Mouse (Mus musculus): ENCODE results near the gene Gabpb1. TPM values are rescaled to one million over a fixed set of nuclear protein-coding genes. Genes with fewer than 3 reads are reported as not detected.

Gene Gabpb1
- total RNA-seq (2022) = 10 to 100 TPM in 3 of 4 experiments, 1 to 10 TPM in 1; 9.6 to 17.7 (median 14.0) TPM

GRCm38 (mm10) chr2:126676122-126676515, at the start of gene Gabpb1:
Gene Gabpb1 (minus strand): TSS chr2:126676337.
- DNase-seq (ENCODE audit: low spot score) = no peak

DNA sequence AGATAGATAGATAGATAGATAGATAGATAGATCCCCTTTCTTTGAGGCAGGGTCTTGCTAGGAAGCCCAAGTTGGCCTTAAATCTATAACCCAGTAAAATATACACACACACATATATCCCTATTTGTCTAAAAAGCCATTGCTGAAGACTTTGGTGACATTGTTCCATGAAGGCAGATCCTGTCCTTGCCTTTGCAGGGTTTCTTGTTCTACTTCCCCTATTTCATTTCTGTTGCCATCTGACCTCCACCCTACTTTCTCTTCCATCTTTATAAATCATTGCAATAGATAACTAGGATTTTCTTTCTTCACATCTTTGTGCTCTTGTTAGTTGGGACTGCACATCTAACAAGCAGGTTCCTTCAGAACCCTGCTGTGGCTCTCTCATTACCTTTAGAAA, 36.8 kb upstream of the Gabpb1 start:
- no peak for DNase-seq (ENCODE audit: low spot score)

GRCm38 (mm10) chr2:126712526-126712925, 36.4 kb upstream of the Gabpb1 start:
- no peak for DNase-seq (ENCODE audit: low spot score)

DNA sequence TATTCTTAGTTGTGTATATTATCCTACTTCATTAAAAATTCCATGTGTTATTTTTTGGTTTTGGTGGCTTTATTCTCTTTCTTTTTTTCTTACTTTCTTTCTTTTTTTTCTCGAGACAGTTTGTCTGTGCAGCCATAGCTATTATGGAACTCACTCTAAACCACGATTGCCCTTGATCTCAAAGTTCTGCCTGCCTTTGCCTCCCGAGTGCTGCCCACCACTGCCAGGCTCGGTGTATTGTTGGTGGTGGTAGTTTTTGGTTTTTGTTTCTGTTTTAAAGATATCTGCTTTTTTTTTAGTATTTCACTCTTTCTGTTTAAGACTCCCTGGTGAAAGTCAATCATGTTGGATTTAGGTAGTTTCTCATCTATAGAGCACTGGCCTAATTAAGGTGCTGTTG, 32.2 kb upstream of the Gabpb1 start:
- no peak for DNase-seq (ENCODE audit: low spot score)

- no peak for DNase-seq (ENCODE audit: low spot score)
Measured at GRCm38 (mm10) chr2:126707438-126707779, 31.3 kb upstream of the Gabpb1 start.

DNA sequence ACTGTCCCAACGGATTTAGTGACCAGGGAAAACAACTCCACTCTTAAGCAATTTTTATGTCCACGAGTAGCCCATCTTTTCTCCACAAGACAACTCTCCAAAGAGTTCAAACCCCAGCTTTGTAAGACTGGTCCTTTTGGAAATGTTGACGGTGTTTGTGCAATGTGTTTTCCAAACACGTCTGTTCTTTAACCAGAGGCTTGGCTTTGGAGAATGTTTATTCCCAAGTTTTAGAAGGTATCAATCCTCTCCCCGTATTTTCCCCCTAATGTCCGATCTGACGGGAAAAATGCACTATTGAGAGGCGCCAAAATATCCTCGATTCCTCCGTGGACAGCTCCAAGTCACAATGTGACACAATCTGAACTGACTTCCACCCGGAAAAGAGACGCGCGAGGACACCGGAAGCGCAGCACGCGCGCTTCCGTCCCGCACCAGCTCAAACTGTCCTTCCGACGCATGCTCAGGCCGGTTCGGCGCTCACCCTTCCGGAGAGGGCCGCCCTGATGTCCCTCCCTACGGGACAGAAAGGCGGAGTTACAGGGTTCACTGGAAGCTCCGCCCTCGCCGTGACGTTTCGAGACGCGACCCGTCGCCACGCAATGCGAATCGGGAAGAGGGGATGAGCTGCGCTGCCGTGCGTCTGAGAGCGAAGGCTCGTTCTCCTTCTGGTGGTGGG, 30.8 kb upstream of the Gabpb1 start, which contains the start of gene Usp8:
Usp8 (plus strand) TSS at position 570 of the 679 bp plus-strand sequence.
- peak; percentile 98 for DNase-seq (ENCODE audit: low spot score)

GRCm38 (mm10) chr2:126695285-126695684, 19.1 kb upstream of the Gabpb1 start:
- no peak for DNase-seq (ENCODE audit: low spot score)

DNA sequence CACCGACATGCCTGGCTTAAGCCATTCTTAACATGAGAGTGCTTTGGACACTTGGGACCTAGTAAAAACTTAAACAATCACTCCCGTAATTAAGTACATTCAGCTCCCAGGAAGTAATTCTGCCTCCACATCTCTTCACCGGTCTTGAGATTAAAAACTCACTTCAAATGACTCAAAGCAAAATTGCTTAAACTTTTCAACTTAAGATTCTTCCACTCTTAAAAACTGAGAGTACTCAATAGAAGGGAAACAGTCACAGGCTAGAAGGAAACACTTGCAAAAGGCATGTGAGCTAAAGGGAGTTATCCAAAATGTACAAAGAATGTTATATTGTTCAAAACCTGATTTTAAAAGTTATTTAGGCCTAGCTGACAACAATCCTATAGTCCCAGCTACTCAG, 15.2 kb upstream of the Gabpb1 start:
- no peak for DNase-seq (ENCODE audit: low spot score)

GRCm38 (mm10) chr2:126682937-126683336, 6.8 kb upstream of the Gabpb1 start:
- no peak for DNase-seq (ENCODE audit: low spot score)

DNA sequence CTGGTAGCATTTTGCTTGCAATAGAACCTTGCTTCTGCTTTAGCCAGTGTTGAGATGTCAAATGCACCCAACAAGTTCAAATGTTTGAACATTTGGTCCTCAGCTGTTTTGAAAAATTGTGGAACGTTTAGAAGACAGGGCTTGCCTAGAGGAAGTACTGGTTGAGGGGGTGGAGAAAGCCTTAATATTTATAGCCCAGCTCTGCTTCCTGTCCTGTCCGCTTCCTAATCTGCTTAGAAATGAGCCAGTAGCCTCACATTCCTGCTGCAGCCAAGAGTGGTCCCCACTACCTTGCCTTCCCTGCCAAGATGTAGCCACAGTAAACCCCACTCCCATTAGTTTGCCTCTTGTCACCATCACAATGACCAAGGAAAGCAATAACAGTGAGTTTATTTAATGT, 6.2 kb upstream of the Gabpb1 start:
- DNase-seq (ENCODE audit: low spot score) = peak; percentile 60

DNA sequence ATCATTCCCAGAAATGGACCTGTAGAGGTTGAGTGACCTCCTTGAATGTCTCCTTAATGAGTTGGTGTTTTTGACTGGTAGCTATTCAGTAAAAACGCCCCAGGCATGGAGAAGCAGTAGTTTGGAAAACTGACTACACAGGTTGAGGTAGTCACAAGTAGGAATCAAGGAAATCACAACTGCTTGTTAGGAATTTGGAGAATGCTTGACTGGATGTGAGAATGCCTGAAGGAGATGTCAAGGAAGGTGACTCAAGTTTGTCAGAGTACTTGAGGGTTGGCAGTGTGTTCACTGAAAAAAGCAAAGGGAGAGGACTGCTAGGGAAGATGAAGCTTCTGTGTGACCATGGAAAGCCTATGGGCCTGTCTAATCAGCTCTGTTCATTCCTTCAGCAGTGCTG, 1.2 kb upstream of the Gabpb1 start:
- no peak for DNase-seq (ENCODE audit: low spot score)

DNA sequence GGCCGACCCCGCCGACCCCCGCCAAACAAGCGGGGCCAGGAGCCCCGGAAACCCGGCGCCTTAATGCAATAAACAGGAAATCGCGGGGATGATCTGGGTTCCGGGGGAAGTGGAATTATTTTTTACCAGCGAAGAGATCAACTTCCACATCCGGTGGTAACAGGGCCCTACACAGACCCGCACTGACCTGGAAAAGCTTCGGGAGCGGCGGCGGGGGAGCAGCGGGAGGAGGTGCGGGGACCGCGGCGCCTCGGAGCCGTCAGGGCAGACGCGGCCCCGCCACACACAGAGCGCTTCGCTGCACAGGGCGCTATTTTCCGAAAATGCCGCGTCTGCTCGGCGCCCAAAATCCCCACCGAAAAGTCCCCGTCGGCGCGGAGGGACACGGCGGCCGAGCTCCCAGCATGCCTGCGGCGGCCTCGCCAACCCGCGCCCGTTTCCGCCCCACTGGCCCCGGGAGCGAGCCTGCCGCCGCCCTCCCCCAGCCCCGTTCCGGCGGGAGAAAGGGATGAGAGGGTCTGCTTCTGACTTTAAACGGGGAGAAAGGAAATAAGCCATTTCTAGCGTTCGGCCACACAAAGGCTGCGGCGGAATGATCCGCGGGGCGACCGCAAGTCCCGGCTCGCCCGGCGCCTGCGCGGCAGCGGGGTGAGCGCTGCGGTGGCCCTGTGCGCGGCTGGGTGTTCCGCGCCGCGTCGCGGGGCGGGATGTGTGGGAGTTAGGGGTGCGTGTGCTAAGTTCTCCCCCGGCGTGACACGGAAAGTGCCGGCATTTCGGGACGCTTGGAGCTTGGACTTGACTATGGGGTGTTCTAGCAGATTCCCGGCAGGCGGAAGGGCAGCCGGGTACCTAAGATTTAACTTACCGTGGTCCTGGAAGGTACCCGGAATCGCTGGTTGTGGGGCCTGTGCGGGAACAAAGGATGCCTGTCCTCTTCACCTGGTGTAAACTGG, 692 bp downstream of the Gabpb1 start:
- DNase-seq (ENCODE audit: low spot score) = peak; percentile 91

DNA sequence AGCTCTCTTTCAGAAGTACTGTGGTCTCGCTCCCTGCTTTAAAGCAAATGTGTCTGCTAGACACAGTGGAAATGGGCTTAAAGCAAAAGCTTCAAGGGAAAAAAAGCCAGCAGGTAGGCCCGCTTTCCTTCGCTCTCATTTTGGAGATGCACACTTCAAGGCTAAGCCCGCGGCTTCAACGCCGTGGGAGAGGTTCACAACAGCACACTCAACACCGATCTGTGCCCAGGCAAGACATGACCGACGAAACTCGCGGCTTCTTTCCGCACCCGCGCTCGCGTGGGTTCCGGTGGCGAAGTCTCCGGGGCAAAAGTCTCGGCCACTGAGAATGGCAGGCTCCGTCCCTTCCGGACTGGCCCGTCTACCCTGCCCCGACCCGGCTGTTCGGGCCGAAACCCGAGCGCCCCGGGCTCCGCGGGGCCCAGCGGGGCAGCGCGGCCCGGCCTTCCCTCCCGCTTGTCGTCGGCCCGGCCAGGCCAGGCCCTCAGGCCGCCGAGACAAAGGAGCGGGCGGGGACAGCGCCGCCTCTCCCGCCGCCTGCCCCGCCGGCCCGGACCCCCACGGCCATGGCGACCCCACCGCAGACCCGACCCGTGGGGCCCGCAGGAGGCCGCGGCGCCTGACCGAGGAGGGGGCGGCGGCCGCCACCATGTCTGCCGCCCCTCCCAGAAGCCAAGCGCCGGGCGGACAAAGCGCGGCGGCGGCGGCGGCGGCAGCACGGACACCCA, 1.5 kb downstream of the Gabpb1 start:
- DNase-seq (ENCODE audit: low spot score) = no peak

GRCm38 (mm10) chr2:126673317-126674242, 2.6 kb downstream of the Gabpb1 start:
- DNase-seq (ENCODE audit: low spot score) = no peak

GRCm38 (mm10) chr2:126668621-126669252, 7.4 kb downstream of the Gabpb1 start:
- no peak for DNase-seq (ENCODE audit: low spot score)

DNA sequence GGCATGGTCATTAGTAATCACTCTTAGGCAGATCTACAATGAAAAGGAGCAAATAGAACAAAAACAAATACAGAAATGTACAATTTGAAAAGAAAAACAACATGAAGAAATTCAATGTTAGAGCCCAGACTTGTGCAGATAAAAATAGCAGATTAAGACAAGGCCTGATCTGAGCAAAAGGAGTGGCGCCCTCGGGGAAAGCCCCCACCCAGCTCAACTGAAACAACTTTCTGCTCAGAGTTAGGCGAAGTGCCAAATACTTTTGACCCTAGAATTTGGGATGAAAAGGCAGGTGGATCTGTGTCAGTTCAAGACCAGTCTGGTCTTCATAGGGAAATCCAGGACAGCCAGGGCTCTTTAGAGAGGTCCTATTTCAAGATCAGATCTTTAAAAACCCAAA, 10.2 kb downstream of the Gabpb1 start:
- DNase-seq (ENCODE audit: low spot score) = no peak

DNA sequence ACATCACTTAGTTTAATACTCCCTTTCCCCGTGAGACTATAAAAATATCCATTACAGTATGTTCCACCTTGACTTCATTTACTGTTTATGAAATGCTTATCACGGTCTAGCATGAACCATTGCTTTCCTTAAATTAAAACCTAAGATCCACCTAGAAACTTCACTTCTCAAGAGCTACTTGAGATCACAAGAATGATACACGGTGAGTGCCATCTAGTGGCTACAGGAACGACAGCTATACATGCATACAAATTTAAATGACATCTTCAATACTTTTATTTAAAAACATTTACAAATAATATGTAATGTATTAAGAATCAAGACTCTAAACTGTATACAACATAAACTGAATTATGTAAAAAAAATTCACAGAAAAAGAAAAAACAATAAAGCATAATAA, 12.7 kb downstream of the Gabpb1 start:
- DNase-seq (ENCODE audit: low spot score) = no peak

- no peak for DNase-seq (ENCODE audit: low spot score)
Measured at GRCm38 (mm10) chr2:126652929-126653328, 23.2 kb downstream of the Gabpb1 start.

DNA sequence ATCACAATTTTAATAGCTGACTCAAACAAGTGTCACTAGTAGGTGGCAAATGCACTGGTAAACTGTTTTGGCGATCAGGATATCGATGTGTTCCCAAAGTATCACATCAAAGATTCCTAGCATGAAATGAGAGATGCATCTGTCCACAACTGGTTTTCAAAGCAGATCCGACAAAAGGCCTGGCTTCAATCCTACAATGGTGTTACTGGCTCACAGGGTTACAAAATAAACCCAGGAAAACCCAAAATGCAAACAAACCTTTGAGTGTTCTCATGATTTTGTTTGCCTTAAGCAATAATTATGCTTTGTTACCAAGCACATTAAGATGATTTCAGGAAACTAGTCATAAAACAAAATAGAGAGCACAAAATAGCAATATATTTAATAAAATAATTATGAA, 28.4 kb downstream of the Gabpb1 start:
- no peak for DNase-seq (ENCODE audit: low spot score)

- DNase-seq (ENCODE audit: low spot score) = no peak
Measured at GRCm38 (mm10) chr2:126646461-126646860, 29.7 kb downstream of the Gabpb1 start.

GRCm38 (mm10) chr2:126644768-126645167, 31.4 kb downstream of the Gabpb1 start:
- DNase-seq (ENCODE audit: low spot score) = no peak

All from heart, adult 8-10 months (tissue).